Mouse (Mus musculus): ENCODE results near the gene Erc2.

The Erc2 gene

GRCm38 (mm10) chr14:27720944-27721343 lies 98.7 kb downstream of the Erc2 start:
- TF ChIP-seq GATA4 (IDR thresholded peaks at IDR 0.05; ENCODE audit: insufficient replicate concordance, low read length) = no peak

- no peak for TF ChIP-seq GATA4 (IDR thresholded peaks at IDR 0.05; ENCODE audit: insufficient replicate concordance, low read length)
Measured at GRCm38 (mm10) chr14:27721759-27722158, 99.5 kb downstream of the Erc2 start.

GRCm38 (mm10) chr14:27727541-27727940 lies 105.3 kb downstream of the Erc2 start:
- no peak for TF ChIP-seq GATA4 (IDR thresholded peaks at IDR 0.05; ENCODE audit: insufficient replicate concordance, low read length)

GRCm38 (mm10) chr14:27731086-27731485 lies 108.9 kb downstream of the Erc2 start:
- no peak for TF ChIP-seq GATA4 (IDR thresholded peaks at IDR 0.05; ENCODE audit: insufficient replicate concordance, low read length)

- TF ChIP-seq GATA4 (IDR thresholded peaks at IDR 0.05; ENCODE audit: insufficient replicate concordance, low read length) = no peak
Measured at GRCm38 (mm10) chr14:27739436-27739835, 117.2 kb downstream of the Erc2 start.

- TF ChIP-seq GATA4 (IDR thresholded peaks at IDR 0.05; ENCODE audit: insufficient replicate concordance, low read length) = no peak
Measured at GRCm38 (mm10) chr14:27741248-27741916, 119.2 kb downstream of the Erc2 start.

GRCm38 (mm10) chr14:27754340-27754739 lies 132.1 kb downstream of the Erc2 start:
- no peak for TF ChIP-seq GATA4 (IDR thresholded peaks at IDR 0.05; ENCODE audit: insufficient replicate concordance, low read length)

GRCm38 (mm10) chr14:27756901-27757300 lies 134.7 kb downstream of the Erc2 start:
- no peak for TF ChIP-seq GATA4 (IDR thresholded peaks at IDR 0.05; ENCODE audit: insufficient replicate concordance, low read length)

GRCm38 (mm10) chr14:27758230-27758629 lies 136.0 kb downstream of the Erc2 start:
- TF ChIP-seq GATA4 (IDR thresholded peaks at IDR 0.05; ENCODE audit: insufficient replicate concordance, low read length) = no peak

- TF ChIP-seq GATA4 (IDR thresholded peaks at IDR 0.05; ENCODE audit: insufficient replicate concordance, low read length) = no peak
Measured at GRCm38 (mm10) chr14:27759069-27759628, 136.9 kb downstream of the Erc2 start.

- TF ChIP-seq GATA4 (IDR thresholded peaks at IDR 0.05; ENCODE audit: insufficient replicate concordance, low read length) = no peak
Measured at GRCm38 (mm10) chr14:27759982-27760381, 137.8 kb downstream of the Erc2 start.

- TF ChIP-seq GATA4 (IDR thresholded peaks at IDR 0.05; ENCODE audit: insufficient replicate concordance, low read length) = no peak
Measured at GRCm38 (mm10) chr14:27775367-27775766, 153.1 kb downstream of the Erc2 start.

- TF ChIP-seq GATA4 (IDR thresholded peaks at IDR 0.05; ENCODE audit: insufficient replicate concordance, low read length) = no peak
Measured at GRCm38 (mm10) chr14:27778503-27778902, 156.3 kb downstream of the Erc2 start.

GRCm38 (mm10) chr14:27778982-27779701 lies 156.9 kb downstream of the Erc2 start:
- no peak for TF ChIP-seq GATA4 (IDR thresholded peaks at IDR 0.05; ENCODE audit: insufficient replicate concordance, low read length)

GRCm38 (mm10) chr14:27781221-27781620 lies 159.0 kb downstream of the Erc2 start:
- no peak for TF ChIP-seq GATA4 (IDR thresholded peaks at IDR 0.05; ENCODE audit: insufficient replicate concordance, low read length)

GRCm38 (mm10) chr14:27784826-27785225 lies 162.6 kb downstream of the Erc2 start:
- no peak for TF ChIP-seq GATA4 (IDR thresholded peaks at IDR 0.05; ENCODE audit: insufficient replicate concordance, low read length)
